Mouse (Mus musculus) midbrain, embryonic 14.5 days (tissue): ENCODE measurements around the gene Arid3a. TPM values are rescaled to one million over a fixed set of nuclear protein-coding genes. Genes with fewer than 3 reads are reported as not detected.

Experiments
- ATAC-seq: fragments of 200-750 bp; cut with Nextera tagmentation; 2 replicates; pipeline ENCODE4 v1.8.0; 2017; ENCODE audit warnings: moderate number of reproducible peaks, moderate library complexity; ENCODE audit not compliant: low FRiP score, low TSS enrichment
- DNase-seq: peaks from one replicate; pipeline ENCODE4 v3.0.0-alpha.2; 2015
- H3K27ac ChIP-seq: fragments of 300-500 bp; sonication (generic); replicated peaks from 2 replicates; pipeline ENCODE4 v1.5.1; 2014; ENCODE audit warnings: mild to moderate bottlenecking, low read depth, low read length, moderate library complexity
- H3K27me3 ChIP-seq: fragments of 300-500 bp; sonication (generic); 2 replicates; pipeline ENCODE4 v1.6.1; 2014; ENCODE audit warnings: low read length, control low read depth, mixed read lengths; ENCODE audit not compliant: control insufficient read depth, insufficient read depth
- H3K36me3 ChIP-seq: fragments of 300-500 bp; sonication (generic); 2 replicates; pipeline ENCODE4 v1.6.1; 2014; ENCODE audit warnings: low read length, control low read depth; ENCODE audit not compliant: control insufficient read depth, insufficient read depth
- H3K4me1 ChIP-seq: fragments of 300-500 bp; sonication (generic); 2 replicates; pipeline ENCODE4 v1.6.1; 2014; ENCODE audit warnings: mild to moderate bottlenecking, antibody characterized with exemption, low read length, control low read depth; ENCODE audit not compliant: control insufficient read depth, insufficient read depth
- H3K4me2 ChIP-seq: fragments of 300-500 bp; sonication (generic); 2 replicates; pipeline ENCODE4 v1.6.1; 2014; ENCODE audit warnings: mild to moderate bottlenecking, low read length, moderate library complexity
- H3K4me3 ChIP-seq: fragments of 300-500 bp; sonication (generic); replicated peaks from 2 replicates; pipeline ENCODE4 v1.5.1; 2014; ENCODE audit warnings: low read depth, low read length
- H3K9ac ChIP-seq: fragments of 300-500 bp; sonication (generic); replicated peaks from 2 replicates; pipeline ENCODE4 v1.6.1; 2014; ENCODE audit warnings: mild to moderate bottlenecking, low read length, moderate library complexity
- H3K9me3 ChIP-seq: fragments of 300-500 bp; sonication (generic); 2 replicates; pipeline ENCODE4 v1.6.1; 2016; ENCODE audit warnings: low read length, control low read depth, mixed read lengths; ENCODE audit not compliant: control insufficient read depth
- WGBS: fragments of 180-500 bp; shearing (Covaris S2); extraction: QIAGEN DNeasy Blood & Tissue Kit; methylation state at CpG from one replicate; pipeline ENCODE4 v1.1.7; 2014; 5-methylcytosine and 5-hydroxymethylcytosine counted together
- polyA plus RNA-seq: library from polyadenylated mRNA; unstranded; fragments of >200 nt; fragmentation: Nextera tagmentation; extraction: Ambion mirVana; gene quantifications from 2 replicates; pipeline ENCODE4 v1.2.1, GENCODE M21; 2014

Arid3a gene
- polyA plus RNA-seq, 1 experiment from 2014 or later = 2.4 TPM

- Histone ChIP-seq H3K27ac (no peak overlapping the region), H3K4me2 (no peak overlapping the region), H3K27me3 (peaks cover 65% of the 10 kb centered on the region), H3K4me3 (0 out of 2 replicates have a peak overlapping the region, but pooled peaks have one; percentile 2), H3K9me3 (no peaks in the 10 kb centered on the region), H3K4me1 (peaks cover 23% of the 10 kb centered on the region), H3K9ac (no peak overlapping the region), H3K36me3 (no peaks in the 10 kb centered on the region)
- DNase-seq = no peak
- no peak for ATAC-seq
- 3% methylated on average over 21 of the region's 21 CpGs for WGBS
These were observed 7.5 kb upstream of the Arid3a start for GRCm38 (mm10) chr10:79919251-79919849.

GRCm38 (mm10) chr10:79920056-79920890 lies 6.6 kb upstream of the Arid3a start:
- DNase-seq = no peak
- Histone ChIP-seq H3K4me2 (peak overlapping the region; percentile 42), H3K27ac (no peak overlapping the region), H3K4me1 (peaks cover 16% of the 10 kb centered on the region), H3K9ac (no peak overlapping the region), H3K4me3 (peak overlapping the region; percentile 24), H3K36me3 (no peaks in the 10 kb centered on the region), H3K9me3 (no peaks in the 10 kb centered on the region), H3K27me3 (peaks cover 65% of the 10 kb centered on the region)
- no peak for ATAC-seq
- WGBS = 11% methylated on average over 26 of the region's 26 CpGs

- Histone ChIP-seq H3K4me1 (peaks cover 12% of the 10 kb centered on the region), H3K9me3 (no peaks in the 10 kb centered on the region), H3K9ac (peak within 1 kb of the TSS; percentile 39), H3K4me2 (peak within 1 kb of the TSS; percentile 42), H3K27me3 (peaks cover 65% of the 10 kb centered on the region), H3K27ac (no peak within 1 kb of the TSS), H3K36me3 (no peaks in the 10 kb centered on the region), H3K4me3 (peak within 1 kb of the TSS; percentile 24)
- WGBS = 4% methylated on average over 41 of the region's 41 CpGs
- no peak for DNase-seq
- ATAC-seq = no peak
These were observed 5.8 kb upstream of the Arid3a start, which contains the start of gene R3hdm4 for GRCm38 (mm10) chr10:79920958-79921535. TSS of gene R3hdm4 (minus strand) at chr10:79921208.

GRCm38 (mm10) chr10:79921572-79921971 lies 5.3 kb upstream of the Arid3a start:
- Histone ChIP-seq H3K9ac (peak overlapping the region; percentile 39), H3K36me3 (no peaks in the 10 kb centered on the region), H3K27me3 (peaks cover 65% of the 10 kb centered on the region), H3K4me2 (peak overlapping the region; percentile 42), H3K27ac (no peak overlapping the region), H3K4me1 (peaks cover 14% of the 10 kb centered on the region; the same call in 1 of the 2 replicates), H3K9me3 (no peaks in the 10 kb centered on the region), H3K4me3 (peak overlapping the region; percentile 24)
- no peak for DNase-seq
- no peak for ATAC-seq
- WGBS = under 1% methylated on average over 34 of the region's 34 CpGs

GRCm38 (mm10) chr10:79924998-79925784 lies 1.7 kb upstream of the Arid3a start:
- ATAC-seq = no peak
- no peaks in the 10 kb centered on the region for H3K36me3 ChIP-seq
- no peaks in the 10 kb centered on the region for H3K9me3 ChIP-seq
- WGBS = 11% methylated on average over 29 of the region's 29 CpGs
- peaks cover 38% of the 10 kb centered on the region for H3K27me3 ChIP-seq
- DNase-seq = peak; percentile 96
- H3K9ac ChIP-seq = no peak overlapping the region
- H3K4me1 ChIP-seq = peaks cover 21% of the 10 kb centered on the region
- H3K4me2 ChIP-seq = peak overlapping the region; percentile 88
- 0 out of 2 replicates have a peak overlapping the region, but pooled peaks have one; percentile 9 for H3K27ac ChIP-seq
- H3K4me3 ChIP-seq = no peak overlapping the region

- H3K36me3 ChIP-seq = 0 out of 2 replicates have a peak, but pooled peaks cover 4% of the 10 kb centered on the region
- H3K27me3 ChIP-seq = peaks cover 30% of the 10 kb centered on the region
- peak overlapping the region; percentile 77 for H3K9ac ChIP-seq
- H3K4me3 ChIP-seq = peak overlapping the region; percentile 87
- ATAC-seq (no peak), DNase-seq (no peak)
- H3K27ac ChIP-seq = 0 out of 2 replicates have a peak overlapping the region, but pooled peaks have one; percentile 9
- H3K4me1 ChIP-seq = peaks cover 21% of the 10 kb centered on the region
- WGBS = 12% methylated on average over 15 of the region's 15 CpGs
- H3K9me3 ChIP-seq = no peaks in the 10 kb centered on the region
- H3K4me2 ChIP-seq = peak overlapping the region; percentile 88
These were observed 905 bp upstream of the Arid3a start for GRCm38 (mm10) chr10:79925785-79926490.

GRCm38 (mm10) chr10:79927324-79928029 lies 634 bp downstream of the Arid3a start:
- peaks cover 14% of the 10 kb centered on the region for H3K36me3 ChIP-seq
- H3K4me3 ChIP-seq = peak overlapping the region; percentile 87
- H3K9me3 ChIP-seq = no peaks in the 10 kb centered on the region
- peaks cover 15% of the 10 kb centered on the region for H3K27me3 ChIP-seq
- WGBS = under 1% methylated on average over 54 of the region's 54 CpGs
- H3K4me1 ChIP-seq = peaks cover 14% of the 10 kb centered on the region
- ATAC-seq = peak; percentile 46
- H3K27ac ChIP-seq = peak overlapping the region; percentile 88
- peak overlapping the region; percentile 88 for H3K4me2 ChIP-seq
- H3K9ac ChIP-seq = peak overlapping the region; percentile 77
- DNase-seq = peak; percentile 76
